Mouse (Mus musculus) limb, embryonic 13.5 days (tissue): ENCODE data around the gene Gm13023. TPM values are rescaled to one million over a fixed set of nuclear protein-coding genes. Genes with fewer than 3 reads are reported as not detected.
"Not testable (repeated sequence)": the region's sequence is repeated elsewhere in the genome, so short reads cannot be mapped to it uniquely, and the experiment has no call there.

Experiments
- ATAC-seq: fragments of 200-750 bp; cut with Nextera tagmentation; 2 replicates; pipeline ENCODE4 v1.8.0; 2017; ENCODE audit warnings: low read depth, moderate number of reproducible peaks, moderate TSS enrichment; ENCODE audit not compliant: low FRiP score
- H3K27ac ChIP-seq: fragments of 300-500 bp; sonication (generic); 2 replicates; pipeline ENCODE4 v1.5.1; 2015; ENCODE audit warnings: inconsistent platforms, mild to moderate bottlenecking, moderate library complexity
- H3K27me3 ChIP-seq: fragments of 300-500 bp; sonication (generic); 2 replicates; pipeline ENCODE4 v1.6.1; 2015; ENCODE audit warnings: mild to moderate bottlenecking, inconsistent platforms
- H3K36me3 ChIP-seq: fragments of 300-500 bp; sonication (generic); 2 replicates; pipeline ENCODE4 v1.6.1; 2015; ENCODE audit warnings: inconsistent platforms, mild to moderate bottlenecking, moderate library complexity
- H3K4me1 ChIP-seq: fragments of 300-500 bp; sonication (generic); 2 replicates; pipeline ENCODE4 v1.6.1; 2015; ENCODE audit warnings: inconsistent platforms
- H3K4me2 ChIP-seq: fragments of 300-500 bp; sonication (generic); replicated peaks from 2 replicates; pipeline ENCODE4 v1.6.1; 2015; ENCODE audit warnings: inconsistent platforms, mild to moderate bottlenecking, moderate library complexity
- H3K4me3 ChIP-seq: fragments of 300-500 bp; sonication (generic); 2 replicates; pipeline ENCODE4 v1.5.1; 2015; ENCODE audit warnings: moderate library complexity, mild to moderate bottlenecking, inconsistent platforms
- H3K9ac ChIP-seq: fragments of 300-500 bp; sonication (generic); 2 replicates; pipeline ENCODE4 v1.6.1; 2015; ENCODE audit warnings: mild to moderate bottlenecking, inconsistent platforms
- H3K9me3 ChIP-seq: fragments of 300-500 bp; sonication (generic); 2 replicates; pipeline ENCODE4 v1.6.1; 2016; ENCODE audit warnings: inconsistent platforms
- WGBS: fragments of 180-500 bp; shearing (Covaris S2); methylation state at CpG from one replicate; pipeline ENCODE4 v1.1.7; 2015; 5-methylcytosine and 5-hydroxymethylcytosine counted together
- polyA plus RNA-seq: library from polyadenylated mRNA; unstranded; fragments of >200 nt; fragmentation: Nextera tagmentation; extraction: Ambion mirVana; gene quantifications from 2 replicates; pipeline ENCODE4 v1.2.1, GENCODE M21; 2015

The Gm13023 gene
- polyA plus RNA-seq, result not detected in 2 replicates

- not testable (repeated sequence) for H3K36me3 ChIP-seq, ATAC-seq, H3K9ac ChIP-seq, H3K4me3 ChIP-seq, H3K9me3 ChIP-seq, H3K4me1 ChIP-seq, H3K4me2 ChIP-seq, H3K27me3 ChIP-seq, H3K27ac ChIP-seq
- WGBS, result 84% methylated on average over 3 of the region's 3 CpGs
These were observed at the start of gene Gm13023 for GRCm38 (mm10) chr4:143789052-143789451. Gene Gm13023, plus strand, starts transcription at chr4:143789352.

- WGBS, result 88% methylated on average over 2 of the region's 2 CpGs
- Histone ChIP-seq H3K4me3 (no peak within 1 kb of the TSS), H3K4me2 (no peak within 1 kb of the TSS), H3K9me3 (peaks cover 24% of the 10 kb centered on the region; the same call in 1 of the 2 replicates), H3K27ac (no peak within 1 kb of the TSS), H3K27me3 (no peaks in the 10 kb centered on the region), H3K4me1 (no peaks in the 10 kb centered on the region), H3K9ac (no peak within 1 kb of the TSS), H3K36me3 (no peaks in the 10 kb centered on the region)
- no peak for ATAC-seq
These were observed 26.8 kb downstream of the Gm13023 start, which contains the start of gene Gm13084 for GRCm38 (mm10) chr4:143815993-143816392. Gene Gm13084, minus strand, starts transcription at chr4:143816093.

Other genes with a start within 250 kb of the Gm13023 start
- not detected in 2 replicates for gene BC080695, start 237.7 kb upstream of the Gm13023 start, polyA plus RNA-seq
- gene Gm13057, start 237.6 kb upstream of the Gm13023 start, polyA plus RNA-seq, result not detected in 2 replicates
- gene Gm13083, start 174.3 kb upstream of the Gm13023 start, polyA plus RNA-seq, result not detected in 2 replicates
- not detected in 2 replicates for gene Gm13088, start 132.1 kb upstream of the Gm13023 start, polyA plus RNA-seq
- gene Gm13089, start 86.6 kb upstream of the Gm13023 start, polyA plus RNA-seq, result not detected in 2 replicates
- not detected in 2 replicates for gene Gm13078, start 69.9 kb upstream of the Gm13023 start, polyA plus RNA-seq
- not detected in 2 replicates for gene Gm13084, start 26.7 kb downstream of the Gm13023 start, polyA plus RNA-seq
- not detected in 2 replicates for gene Gm13103, start 57.1 kb downstream of the Gm13023 start, polyA plus RNA-seq
- gene Pramef6, start 111.0 kb downstream of the Gm13023 start, polyA plus RNA-seq, result not detected in 2 replicates
- not detected in 2 replicates for gene Pramef25, start 161.7 kb downstream of the Gm13023 start, polyA plus RNA-seq
- gene Gm13101, start 177.6 kb downstream of the Gm13023 start, polyA plus RNA-seq, result not detected in 2 replicates
- gene Pramef17, start 205.0 kb downstream of the Gm13023 start, polyA plus RNA-seq, result not detected in 2 replicates